8 mouse cellular contexts compared by ENCODE assay signal in the genomic region with DNA sequence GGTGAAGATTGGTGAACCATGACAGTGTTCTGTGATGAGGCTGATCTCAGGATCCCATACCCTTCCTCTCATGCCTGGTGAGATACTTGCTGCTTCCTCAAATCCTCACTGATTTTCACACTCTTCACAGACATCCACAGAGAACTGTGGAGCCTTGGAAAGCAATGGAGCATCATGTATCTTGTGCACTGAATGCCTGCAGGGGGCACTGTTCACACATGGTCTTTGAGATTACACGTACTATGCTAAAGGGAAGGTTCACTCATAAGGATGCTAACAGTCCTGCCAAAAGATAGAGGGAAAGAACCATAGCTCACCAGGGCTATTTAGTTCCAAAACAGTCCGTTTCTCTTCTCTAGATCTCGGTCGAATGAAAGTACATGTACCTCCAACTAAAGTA. TPM values are rescaled to one million over a fixed set of nuclear protein-coding genes. Genes with fewer than 3 reads are reported as not detected.
DNase-seq lines count a peak whose midpoint lies in the region; ATAC-seq lines count a peak whose summit lies in the region.

No protein-coding gene starts in this region.

- H3K27ac ChIP-seq in liver, embryonic 12.5 days, result no peak overlapping the region

- no peaks in the 10 kb centered on the region for H3K4me1 ChIP-seq in liver, embryonic 12.5 days

- H3K36me3 ChIP-seq in liver, embryonic 12.5 days, result no peaks in the 10 kb centered on the region

- 37% methylated on average over 4 of the region's 4 CpGs for WGBS in liver, embryonic 12.5 days (ENCODE audit: insufficient replicate concordance)

- DNase-seq in cerebellum, postnatal 14 days, result peak; percentile 23 to 44
- DNase-seq in cerebellum, adult 18-20 months, result no peak
- DNase-seq in liver, result peak; percentile 5
- peak; percentile 12 to 20 for DNase-seq in adrenal gland, adult 18-20 months (ENCODE audit: low spot score in 2 of 2)
- DNase-seq in layer of hippocampus, postnatal 14 days (ENCODE audit: low spot score in 2 of 2), result peak; percentile 6 to 12
- no peak for DNase-seq in cerebellum, postnatal 36 days

- no peak overlapping the region for H3K4me3 ChIP-seq in liver, embryonic 12.5 days

- ATAC-seq in liver, embryonic 12.5 days, result no peak
- ATAC-seq in activated CD4-positive, CD25-positive, alpha-beta regulatory T cell, adult 4 months, result no peak

- H3K9ac ChIP-seq in liver, embryonic 12.5 days, result no peak overlapping the region

- H3K27me3 ChIP-seq in liver, embryonic 12.5 days (replicated peaks), result no peaks in the 10 kb centered on the region

- no peaks in the 10 kb centered on the region for H3K9me3 ChIP-seq in liver, embryonic 12.5 days (replicated peaks)

- no peak overlapping the region for H3K4me2 ChIP-seq in liver, embryonic 12.5 days

RNA-seq across cellular contexts. Expression of a gene that starts 5.7 kb away (rescaled TPM):
- polyA plus RNA-seq in liver, embryonic 12.5 days (2016; fragmentation: Nextera tagmentation; extraction: Ambion mirVana), result not detected in 2 replicates
- not detected for total RNA-seq in adrenal gland, adult 18-20 months (2021)
- not detected for total RNA-seq in layer of hippocampus, postnatal 14 days (2021)
- polyA plus RNA-seq in activated CD4-positive, CD25-positive, alpha-beta regulatory T cell, adult 4 months (2017; shearing (Covaris generic)), result not detected

RNA-seq across cellular contexts. Expression of a gene that starts 12.4 kb away (rescaled TPM):
- not detected in 2 replicates for polyA plus RNA-seq in liver, embryonic 12.5 days (2016; fragmentation: Nextera tagmentation; extraction: Ambion mirVana)
- not detected for total RNA-seq in adrenal gland, adult 18-20 months (2021)
- not detected for total RNA-seq in layer of hippocampus, postnatal 14 days (2021)
- not detected for polyA plus RNA-seq in activated CD4-positive, CD25-positive, alpha-beta regulatory T cell, adult 4 months (2017; shearing (Covaris generic))

RNA-seq across cellular contexts. Expression of a gene that starts 23.9 kb away (rescaled TPM):
- polyA plus RNA-seq in liver, embryonic 12.5 days (2016; fragmentation: Nextera tagmentation; extraction: Ambion mirVana), result not detected in 2 replicates
- not detected for total RNA-seq in adrenal gland, adult 18-20 months (2021)
- not detected for total RNA-seq in layer of hippocampus, postnatal 14 days (2021)
- not detected for polyA plus RNA-seq in activated CD4-positive, CD25-positive, alpha-beta regulatory T cell, adult 4 months (2017; shearing (Covaris generic))

RNA-seq across cellular contexts. Expression of a gene that starts 36.8 kb away (rescaled TPM):
- polyA plus RNA-seq in liver, embryonic 12.5 days (2016; fragmentation: Nextera tagmentation; extraction: Ambion mirVana), result not detected in 2 replicates
- total RNA-seq in adrenal gland, adult 18-20 months (2021), result not detected
- not detected for total RNA-seq in layer of hippocampus, postnatal 14 days (2021)
- polyA plus RNA-seq in activated CD4-positive, CD25-positive, alpha-beta regulatory T cell, adult 4 months (2017; shearing (Covaris generic)), result not detected

RNA-seq across cellular contexts. Expression of a gene that starts 46.5 kb away (rescaled TPM):
- not detected in 2 replicates for polyA plus RNA-seq in liver, embryonic 12.5 days (2016; fragmentation: Nextera tagmentation; extraction: Ambion mirVana)
- total RNA-seq in adrenal gland, adult 18-20 months (2021), result not detected
- not detected for total RNA-seq in layer of hippocampus, postnatal 14 days (2021)
- polyA plus RNA-seq in activated CD4-positive, CD25-positive, alpha-beta regulatory T cell, adult 4 months (2017; shearing (Covaris generic)), result not detected

Comparison
In these comparisons a context has a peak if more than half of its experiments do, and no peak if none do; other contexts are left out.
1. DNase-seq: peak in cerebellum, postnatal 14 days (2 of 2), liver (single experiment), adrenal gland, adult 18-20 months (2 of 2) and layer of hippocampus, postnatal 14 days (2 of 2); none in cerebellum, adult 18-20 months (0 of 2) and cerebellum, postnatal 36 days (0 of 2).